Mouse (Mus musculus) ovary, postnatal 36 days (tissue): ENCODE measurements around the gene Rpl38.

Source experiments
- DNase-seq: peaks from one replicate; pipeline ENCODE4 v3.0.0; 2022; ENCODE audit warnings: low spot score, mixed read lengths

The Rpl38 gene

GRCm38 (mm10) chr11:114679582-114679981, 11.3 kb downstream of the Rpl38 start:
- DNase-seq = no peak

- DNase-seq = no peak
Measured at GRCm38 (mm10) chr11:114680291-114680690, 12.0 kb downstream of the Rpl38 start.

- no peak for DNase-seq
Measured at GRCm38 (mm10) chr11:114681054-114681453, 12.7 kb downstream of the Rpl38 start.

GRCm38 (mm10) chr11:114682321-114682900, 14.1 kb downstream of the Rpl38 start:
- no peak for DNase-seq

- no peak for DNase-seq
Measured at GRCm38 (mm10) chr11:114683029-114683721, 14.9 kb downstream of the Rpl38 start.

GRCm38 (mm10) chr11:114683722-114684621, 15.6 kb downstream of the Rpl38 start:
- no peak for DNase-seq

- no peak for DNase-seq
Measured at GRCm38 (mm10) chr11:114684627-114685373, 16.5 kb downstream of the Rpl38 start.

GRCm38 (mm10) chr11:114685526-114686040, 17.3 kb downstream of the Rpl38 start:
- no peak for DNase-seq

GRCm38 (mm10) chr11:114686221-114686959, 18.1 kb downstream of the Rpl38 start:
- no peak for DNase-seq

- no peak for DNase-seq
Measured at GRCm38 (mm10) chr11:114687574-114688188, 19.4 kb downstream of the Rpl38 start.

GRCm38 (mm10) chr11:114688729-114689128, 20.4 kb downstream of the Rpl38 start:
- no peak for DNase-seq

GRCm38 (mm10) chr11:114690192-114690591, 21.9 kb downstream of the Rpl38 start:
- no peak for DNase-seq

GRCm38 (mm10) chr11:114691454-114692182, 23.3 kb downstream of the Rpl38 start:
- peak; percentile 59 for DNase-seq

- DNase-seq = no peak
Measured at GRCm38 (mm10) chr11:114692601-114693000, 24.3 kb downstream of the Rpl38 start.

GRCm38 (mm10) chr11:114693456-114693855, 25.1 kb downstream of the Rpl38 start:
- no peak for DNase-seq

GRCm38 (mm10) chr11:114694451-114694850, 26.1 kb downstream of the Rpl38 start:
- DNase-seq = no peak

- no peak for DNase-seq
Measured at GRCm38 (mm10) chr11:114698496-114698895, 30.2 kb downstream of the Rpl38 start.

GRCm38 (mm10) chr11:114699511-114699910, 31.2 kb downstream of the Rpl38 start:
- no peak for DNase-seq

GRCm38 (mm10) chr11:114702311-114702995, 34.1 kb downstream of the Rpl38 start:
- no peak for DNase-seq
